In genomic region chr4:152006137-152006536, GRCm38 (mm10) we compare ENCODE assay signal across 20 mouse cellular contexts. TPM values are rescaled to one million over a fixed set of nuclear protein-coding genes. Genes with fewer than 3 reads are reported as not detected.
A peak's percentile ranks its signal among the peaks of the same experiment; 100 is the strongest.
DNase-seq lines count a peak whose midpoint lies in the region; ATAC-seq and TF ChIP-seq lines count a peak whose summit lies in the region.
"Had no signal": no experiment of that assay in that cellular context is flagged by ENCODE, and none has a peak within 500 bp of the region (broad histone marks: within the 10 kb centered on the region; RNA-seq: fewer than 3 reads in every experiment).

No protein-coding gene starts in this region.

- H3K27ac ChIP-seq in kidney, adult 2 months (ENCODE audit: insufficient read depth, low read depth, low read length) = no peak overlapping the region
- H3K27ac ChIP-seq in midbrain, embryonic 11.5 days (ENCODE audit: low read depth, low read length) = no peak overlapping the region
- no peak overlapping the region for H3K27ac ChIP-seq in midbrain, embryonic 16.5 days (ENCODE audit: low read length)
- H3K27ac ChIP-seq in ES-E14 (ENCODE audit: insufficient read depth, low read depth, low read length, poor library complexity, severe bottlenecking) = peak overlapping the region; percentile 90
- H3K27ac ChIP-seq in stomach, postnatal 0 days (replicated peaks) = peak overlapping the region; percentile 30; the same call in 1 of the 2 replicates
- H3K27ac ChIP-seq: embryonic facial prominence, embryonic 12.5 days; forebrain, embryonic 10.5 days; hindbrain, embryonic 10.5 days; midbrain, embryonic 12.5 days had no signal

- 74% methylated on average over 6 of the region's 6 CpGs for WGBS in kidney, adult 2 months
- 77% methylated on average over 6 of the region's 6 CpGs for WGBS in midbrain, embryonic 11.5 days
- 84% methylated on average over 6 of the region's 6 CpGs for WGBS in midbrain, embryonic 16.5 days
- 72% methylated on average over 6 of the region's 6 CpGs for WGBS in stomach, postnatal 0 days

- no peak overlapping the region for H3K9ac ChIP-seq in midbrain, embryonic 11.5 days (ENCODE audit: low read length)
- no peak overlapping the region for H3K9ac ChIP-seq in midbrain, embryonic 16.5 days (ENCODE audit: low read depth, low read length)
- no peak overlapping the region for H3K9ac ChIP-seq in ES-E14 (ENCODE audit: insufficient read depth, low read depth, low read length, poor library complexity, severe bottlenecking)
- H3K9ac ChIP-seq in stomach, postnatal 0 days (ENCODE audit: low read length) = no peak overlapping the region
- H3K9ac ChIP-seq: embryonic facial prominence, embryonic 12.5 days; lung, embryonic 15.5 days; midbrain, embryonic 12.5 days had no signal

- no peak overlapping the region for H3K4me3 ChIP-seq in kidney, adult 2 months (ENCODE audit: insufficient read depth, low read depth, low read length)
- no peak overlapping the region for H3K4me3 ChIP-seq in midbrain, embryonic 11.5 days (ENCODE audit: low read depth, low read length)
- no peak overlapping the region for H3K4me3 ChIP-seq in midbrain, embryonic 16.5 days (ENCODE audit: low read depth, low read length)
- no peak overlapping the region for H3K4me3 ChIP-seq in ES-E14 (ENCODE audit: insufficient read depth in 1 of 2, low read depth in 1 of 2, low read length in 2 of 2, poor library complexity in 1 of 2, severe bottlenecking in 1 of 2)
- no peak overlapping the region for H3K4me3 ChIP-seq in stomach, postnatal 0 days (ENCODE audit: low read depth, low read length)
- H3K4me3 ChIP-seq: embryonic facial prominence, embryonic 12.5 days; forebrain, embryonic 10.5 days; heart, embryonic 10.5 days; hindbrain, embryonic 10.5 days; lung, embryonic 15.5 days; midbrain, embryonic 12.5 days had no signal

- in situ Hi-C loops in ES-E14 (cut with MboI; ENCODE audit: low sequenced_read_pairs in 2 of 2, unreplicated experiment in 2 of 2) = no loop called here

- no peaks in the 10 kb centered on the region for H3K27me3 ChIP-seq in kidney, adult 2 months (replicated peaks; ENCODE audit: control insufficient read depth, insufficient read depth, low read length)
- peaks cover 19% of the 10 kb centered on the region for H3K27me3 ChIP-seq in midbrain, embryonic 11.5 days (ENCODE audit: control insufficient read depth, insufficient read depth, low read length)
- H3K27me3 ChIP-seq in midbrain, embryonic 16.5 days (ENCODE audit: control insufficient read depth, insufficient read depth, low read depth, low read length) = peaks cover 13% of the 10 kb centered on the region
- H3K27me3 ChIP-seq in stomach, postnatal 0 days (ENCODE audit: control insufficient read depth, insufficient read depth, low read length) = no peaks in the 10 kb centered on the region
- H3K27me3 ChIP-seq: lung, embryonic 15.5 days; Patski had no signal

- H3K4me2 ChIP-seq in midbrain, embryonic 11.5 days = no peak overlapping the region
- no peak overlapping the region for H3K4me2 ChIP-seq in midbrain, embryonic 16.5 days (ENCODE audit: low read length)
- no peak overlapping the region for H3K4me2 ChIP-seq in stomach, postnatal 0 days (replicated peaks; ENCODE audit: low read depth)
- H3K4me2 ChIP-seq: embryonic facial prominence, embryonic 12.5 days; lung, embryonic 15.5 days; midbrain, embryonic 12.5 days had no signal

- H3K9me3 ChIP-seq in midbrain, embryonic 11.5 days (ENCODE audit: control insufficient read depth, low read length) = no peaks in the 10 kb centered on the region
- no peaks in the 10 kb centered on the region for H3K9me3 ChIP-seq in midbrain, embryonic 16.5 days (replicated peaks; ENCODE audit: control insufficient read depth, low read length, poor library complexity, severe bottlenecking)
- H3K9me3 ChIP-seq in ES-E14 (ENCODE audit: control insufficient read depth, insufficient read depth, low read depth, low read length) = no peaks in the 10 kb centered on the region
- no peaks in the 10 kb centered on the region for H3K9me3 ChIP-seq in stomach, postnatal 0 days (ENCODE audit: control insufficient read depth, low read length)
- H3K9me3 ChIP-seq: embryonic facial prominence, embryonic 12.5 days; forebrain, embryonic 10.5 days; heart, embryonic 10.5 days; hindbrain, embryonic 10.5 days; lung, embryonic 15.5 days; midbrain, embryonic 12.5 days had no signal

- no peak for TF ChIP-seq EP300 in stomach, postnatal 0 days (optimal IDR thresholded peaks at IDR 0.05)

- TF ChIP-seq CTCF in kidney, adult 2 months (conservative IDR thresholded peaks at IDR 0.05; ENCODE audit: insufficient read depth, insufficient read length, low read depth, low read length) = peak; percentile 26; the same call in 1 of the 2 replicates
- TF ChIP-seq CTCF in stomach, postnatal 0 days (IDR thresholded peaks at IDR 0.05; ENCODE audit: low read depth) = peak; percentile 57

- no peak for DNase-seq in kidney, adult 2 months
- no peak for DNase-seq in kidney, postnatal 10 days
- peak; percentile 61 for DNase-seq in midbrain, embryonic 11.5 days (ENCODE audit: low spot score, missing footprints)
- DNase-seq in ES-E14 (ENCODE audit: low read depth, low spot score) = no peak
- DNase-seq in stomach, postnatal 0 days (ENCODE audit: low spot score) = no peak
- DNase-seq: kidney, adult 8-10 months; layer of hippocampus, adult 9-11 months; left cerebral cortex, postnatal 4 days; right cerebral cortex, postnatal 14 days; thymus, postnatal 25 days had no signal

- H3K36me3 ChIP-seq in kidney, adult 2 months (ENCODE audit: control insufficient read depth, insufficient read depth, low read length) = no peaks in the 10 kb centered on the region
- H3K36me3 ChIP-seq in midbrain, embryonic 11.5 days (ENCODE audit: control insufficient read depth, insufficient read depth, low read length) = no peaks in the 10 kb centered on the region
- H3K36me3 ChIP-seq in midbrain, embryonic 16.5 days (ENCODE audit: control insufficient read depth, insufficient read depth, low read length) = no peaks in the 10 kb centered on the region
- peaks cover 6% of the 10 kb centered on the region; the same call in 1 of the 2 replicates for H3K36me3 ChIP-seq in ES-E14 (ENCODE audit: control insufficient read depth, insufficient read depth, low read length, poor library complexity, severe bottlenecking)
- no peaks in the 10 kb centered on the region for H3K36me3 ChIP-seq in stomach, postnatal 0 days (ENCODE audit: control insufficient read depth, insufficient read depth, low read length)
- H3K36me3 ChIP-seq: embryonic facial prominence, embryonic 12.5 days; forebrain, embryonic 10.5 days; heart, embryonic 10.5 days; hindbrain, embryonic 10.5 days; lung, embryonic 15.5 days; midbrain, embryonic 12.5 days had no signal

- TF ChIP-seq POLR2A in kidney, adult 2 months (IDR thresholded peaks at IDR 0.05; ENCODE audit: low read depth, low read length) = no peak

- H3K4me1 ChIP-seq in kidney, adult 2 months (ENCODE audit: control insufficient read depth, insufficient read depth, low read length) = peaks cover 10% of the 10 kb centered on the region
- H3K4me1 ChIP-seq in midbrain, embryonic 11.5 days (ENCODE audit: control insufficient read depth, insufficient read depth, low read length) = peaks cover 26% of the 10 kb centered on the region
- peaks cover 21% of the 10 kb centered on the region for H3K4me1 ChIP-seq in midbrain, embryonic 16.5 days (ENCODE audit: control insufficient read depth, insufficient read depth, low read length)
- peaks cover 0 to 14% of the 10 kb centered on the region in 2 experiments; a peak in 2 of 4 replicates for H3K4me1 ChIP-seq in ES-E14 (ENCODE audit: control insufficient read depth in 2 of 2, insufficient read depth in 2 of 2, low read length in 2 of 2, poor library complexity in 1 of 2)
- H3K4me1 ChIP-seq in stomach, postnatal 0 days (replicated peaks; ENCODE audit: control insufficient read depth, insufficient read depth) = no peaks in the 10 kb centered on the region

- no peak for ATAC-seq in midbrain, embryonic 11.5 days (ENCODE audit: low FRiP score)
- ATAC-seq in midbrain, embryonic 16.5 days = no peak
- ATAC-seq in stomach, postnatal 0 days (ENCODE audit: low FRiP score, low TSS enrichment) = no peak
- ATAC-seq in activated CD4-positive, CD25-positive, alpha-beta regulatory T cell, adult 4 months = no peak
- ATAC-seq: Patski had no signal

RNA-seq across cellular contexts. Expression of gene Klhl21, which starts 2.5 kb away (rescaled TPM):
- polyA plus RNA-seq in kidney, adult 2 months (2012; rRNA removed) = 23.0 and 26.7 TPM in 2 replicates
- polyA plus RNA-seq in midbrain, embryonic 11.5 days (2014; fragmentation: Nextera tagmentation; extraction: Ambion mirVana) = 2.0 and 2.6 TPM in 2 replicates
- 3.0 and 3.4 TPM in 2 replicates for polyA plus RNA-seq in midbrain, embryonic 16.5 days (2015; fragmentation: Nextera tagmentation; extraction: Ambion mirVana)
- 19.7 and 21.0 TPM in 2 replicates for total RNA-seq in ES-E14 (2012; rRNA removed)
- 11.2 and 11.9 TPM in 2 replicates for polyA plus RNA-seq in stomach, postnatal 0 days (2015; fragmentation: Nextera tagmentation; extraction: Ambion mirVana)
- polyA plus RNA-seq in activated CD4-positive, CD25-positive, alpha-beta regulatory T cell, adult 4 months (2017; shearing (Covaris generic)) = 1 to 10 TPM; 2.2 to 4.2 TPM

RNA-seq across cellular contexts. Expression of gene Phf13, which starts 10.1 kb away (rescaled TPM):
- 4.9 and 5.5 TPM in 2 replicates for polyA plus RNA-seq in kidney, adult 2 months (2012; rRNA removed)
- 21.5 and 22.9 TPM in 2 replicates for polyA plus RNA-seq in midbrain, embryonic 11.5 days (2014; fragmentation: Nextera tagmentation; extraction: Ambion mirVana)
- polyA plus RNA-seq in midbrain, embryonic 16.5 days (2015; fragmentation: Nextera tagmentation; extraction: Ambion mirVana) = 21.2 and 24.4 TPM in 2 replicates
- 22.2 and 29.2 TPM in 2 replicates for total RNA-seq in ES-E14 (2012; rRNA removed)
- 12.4 and 12.7 TPM in 2 replicates for polyA plus RNA-seq in stomach, postnatal 0 days (2015; fragmentation: Nextera tagmentation; extraction: Ambion mirVana)
- polyA plus RNA-seq in activated CD4-positive, CD25-positive, alpha-beta regulatory T cell, adult 4 months (2017; shearing (Covaris generic)) = 1 to 10 TPM; 2.3 to 3.0 TPM

RNA-seq across cellular contexts. Expression of gene Thap3, which starts 17.3 kb away (rescaled TPM):
- polyA plus RNA-seq in kidney, adult 2 months (2012; rRNA removed) = 30.6 and 33.7 TPM in 2 replicates
- 21.9 and 24.6 TPM in 2 replicates for polyA plus RNA-seq in midbrain, embryonic 11.5 days (2014; fragmentation: Nextera tagmentation; extraction: Ambion mirVana)
- polyA plus RNA-seq in midbrain, embryonic 16.5 days (2015; fragmentation: Nextera tagmentation; extraction: Ambion mirVana) = 30.9 and 33.9 TPM in 2 replicates
- 7.6 and 12.5 TPM in 2 replicates for total RNA-seq in ES-E14 (2012; rRNA removed)
- 22.2 and 23.5 TPM in 2 replicates for polyA plus RNA-seq in stomach, postnatal 0 days (2015; fragmentation: Nextera tagmentation; extraction: Ambion mirVana)
- 100 to 1,000 TPM in 1 of 2 experiments, 10 to 100 TPM in 1; 89.8 to 107 TPM for polyA plus RNA-seq in activated CD4-positive, CD25-positive, alpha-beta regulatory T cell, adult 4 months (2017; shearing (Covaris generic))

RNA-seq across cellular contexts. Expression of gene Zbtb48, which starts 21.3 kb away (rescaled TPM):
- polyA plus RNA-seq in kidney, adult 2 months (2012; rRNA removed) = 11.0 and 13.8 TPM in 2 replicates
- polyA plus RNA-seq in midbrain, embryonic 11.5 days (2014; fragmentation: Nextera tagmentation; extraction: Ambion mirVana) = 21.1 and 22.5 TPM in 2 replicates
- 19.3 and 21.5 TPM in 2 replicates for polyA plus RNA-seq in midbrain, embryonic 16.5 days (2015; fragmentation: Nextera tagmentation; extraction: Ambion mirVana)
- total RNA-seq in ES-E14 (2012; rRNA removed) = 18.7 and 31.7 TPM in 2 replicates
- 10.1 and 10.6 TPM in 2 replicates for polyA plus RNA-seq in stomach, postnatal 0 days (2015; fragmentation: Nextera tagmentation; extraction: Ambion mirVana)
- 10 to 100 TPM; 14.1 to 22.0 TPM for polyA plus RNA-seq in activated CD4-positive, CD25-positive, alpha-beta regulatory T cell, adult 4 months (2017; shearing (Covaris generic))

RNA-seq across cellular contexts. Expression of gene Tas1r1, which starts 32.2 kb away (rescaled TPM):
- 0.12 and 0.22 TPM in 2 replicates for polyA plus RNA-seq in kidney, adult 2 months (2012; rRNA removed)
- polyA plus RNA-seq in midbrain, embryonic 11.5 days (2014; fragmentation: Nextera tagmentation; extraction: Ambion mirVana) = 0.44 and 0.58 TPM in 2 replicates
- 2.1 and 2.4 TPM in 2 replicates for polyA plus RNA-seq in midbrain, embryonic 16.5 days (2015; fragmentation: Nextera tagmentation; extraction: Ambion mirVana)
- total RNA-seq in ES-E14 (2012; rRNA removed) = 1.9 and 3.0 TPM in 2 replicates
- 0.12 and 0.16 TPM in 2 replicates for polyA plus RNA-seq in stomach, postnatal 0 days (2015; fragmentation: Nextera tagmentation; extraction: Ambion mirVana)
- polyA plus RNA-seq in activated CD4-positive, CD25-positive, alpha-beta regulatory T cell, adult 4 months (2017; shearing (Covaris generic)) = not detected
- total RNA-seq: adrenal gland, adult 18-20 months had no signal

Comparison
In these comparisons a context has a peak if more than half of its experiments do, and no peak if none do; other contexts are left out.
1. H3K27ac ChIP-seq: peak in ES-E14 (single experiment) and stomach, postnatal 0 days (single experiment); none in kidney, adult 2 months (single experiment), midbrain, embryonic 11.5 days (single experiment) and midbrain, embryonic 16.5 days (single experiment).